30 mouse cellular contexts compared by ENCODE assay signal in the genomic region with DNA sequence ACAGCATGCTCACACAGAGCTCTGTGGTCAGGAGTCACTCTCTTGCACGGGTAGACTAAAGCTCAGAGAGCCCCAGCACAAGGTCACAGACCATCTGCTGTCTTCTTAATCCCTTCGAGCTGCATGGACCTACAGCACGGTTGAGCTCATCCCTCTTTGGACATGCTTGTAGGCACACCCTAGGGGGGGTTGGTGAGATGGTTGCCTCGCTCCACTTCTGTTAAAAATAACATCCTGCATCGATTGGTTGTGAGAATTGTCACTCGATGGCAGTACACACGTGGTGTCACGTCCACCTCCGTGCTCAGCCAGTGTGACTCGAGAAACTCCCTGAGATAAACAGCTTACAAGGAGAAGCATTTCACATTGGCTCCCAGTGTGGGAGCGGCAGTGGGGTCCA. TPM values are rescaled to one million over a fixed set of nuclear protein-coding genes. Genes with fewer than 3 reads are reported as not detected.
DNase-seq lines count a peak whose midpoint lies in the region; ATAC-seq and TF ChIP-seq lines count a peak whose summit lies in the region.
"Had no signal": no experiment of that assay in that cellular context is flagged by ENCODE, and none has a peak within 500 bp of the region (broad histone marks: within the 10 kb centered on the region; RNA-seq: fewer than 3 reads in every experiment).

No protein-coding gene starts in this region.

- no peak for TF ChIP-seq POLR2A in cerebellum, adult 2 months (IDR thresholded peaks at IDR 0.05; ENCODE audit: borderline replicate concordance, insufficient read depth, low read length)
- TF ChIP-seq POLR2A in CH12.LX (IDR thresholded peaks at IDR 0.05; ENCODE audit: low read depth, low read length), result no peak

- TF ChIP-seq EP300 in CH12.LX (IDR thresholded peaks at IDR 0.05; ENCODE audit: low read length), result no peak

- H3K27ac ChIP-seq in cerebellum, adult 2 months (ENCODE audit: insufficient read depth, low read length), result no peak overlapping the region
- no peak overlapping the region for H3K27ac ChIP-seq in CH12.LX (ENCODE audit: insufficient read depth, low read depth)
- H3K27ac ChIP-seq in kidney, embryonic 16.5 days (ENCODE audit: low read length), result no peak overlapping the region
- H3K27ac ChIP-seq: embryonic facial prominence, embryonic 10.5 days; embryonic facial prominence, embryonic 13.5 days; forebrain, embryonic 12.5 days; forebrain, embryonic 15.5 days; heart, adult 2 months; heart, embryonic 10.5 days; heart, embryonic 13.5 days; hindbrain, embryonic 14.5 days had no signal

- TF ChIP-seq RAD21 in CH12.LX (IDR thresholded peaks at IDR 0.05; ENCODE audit: low read depth, low read length), result no peak

- ATAC-seq in kidney, embryonic 16.5 days (ENCODE audit: low FRiP score, low TSS enrichment), result no peak
- ATAC-seq: forebrain, embryonic 15.5 days; intestine, postnatal 0 days; Patski had no signal

- no peak overlapping the region; the same call in 1 of the 2 replicates for H3K4me2 ChIP-seq in CH12.LX (ENCODE audit: insufficient read depth, low read depth, poor library complexity, severe bottlenecking)
- no peak overlapping the region for H3K4me2 ChIP-seq in kidney, embryonic 16.5 days (replicated peaks; ENCODE audit: low read depth, low read length)
- H3K4me2 ChIP-seq: embryonic facial prominence, embryonic 13.5 days; forebrain, embryonic 12.5 days; forebrain, embryonic 15.5 days; heart, embryonic 13.5 days; hindbrain, embryonic 14.5 days had no signal

- 44% methylated on average over 11 of the region's 11 CpGs for WGBS in cerebellum, adult 2 months
- WGBS in kidney, embryonic 16.5 days, result 93% methylated on average over 11 of the region's 11 CpGs

- in situ Hi-C loops in CH12.LX (cut with MboI; ENCODE audit: low pct_ligation_motif_present, low pct_unique_long_range_greater_than_20kb, low sequenced_read_pairs), result no loop called here

- H3K9me3 ChIP-seq in CH12.LX (replicated peaks; ENCODE audit: low read length), result no peaks in the 10 kb centered on the region
- H3K9me3 ChIP-seq in kidney, embryonic 16.5 days (ENCODE audit: low read length), result no peaks in the 10 kb centered on the region
- H3K9me3 ChIP-seq: embryonic facial prominence, embryonic 10.5 days; embryonic facial prominence, embryonic 13.5 days; forebrain, embryonic 12.5 days; forebrain, embryonic 15.5 days; G1E; heart, embryonic 10.5 days; heart, embryonic 13.5 days had no signal

- dilution Hi-C loops in CH12.LX (cut with MboI; ENCODE audit: extremely low pct_ligation_motif_present, extremely low pct_unique_long_range_greater_than_20kb, low sequenced_read_pairs), result no loop called here

- no peaks in the 10 kb centered on the region for H3K36me3 ChIP-seq in CH12.LX (replicated peaks in 1 of 2; ENCODE audit: control insufficient read depth in 1 of 2, insufficient read depth in 1 of 2, low read length in 1 of 2)
- peaks cover 59% of the 10 kb centered on the region for H3K36me3 ChIP-seq in kidney, embryonic 16.5 days (ENCODE audit: insufficient read depth, low read length)

- H3K79me2 ChIP-seq in CH12.LX (replicated peaks; ENCODE audit: control insufficient read depth, extremely low read depth, insufficient read depth, poor library complexity, severe bottlenecking), result no peaks in the 10 kb centered on the region

- DNase-seq in cerebellum, postnatal 14 days, result peak; percentile 57 to 66
- DNase-seq in cerebellum, adult 2 months, result no peak
- DNase-seq in CH12.LX (ENCODE audit: extremely low read depth) (no peak), adipocyte (ENCODE audit: low spot score) (no peak)
- peak; percentile 52 for DNase-seq in retina, adult 2 months (ENCODE audit: low read depth, low spot score)
- peak; percentile 35 for DNase-seq in retina, postnatal 7 days (ENCODE audit: low read depth, low spot score)
- DNase-seq: adrenal gland, adult 2 months; adrenal gland, postnatal 14 days; cerebellum, adult 11-12 months; cerebellum, adult 9-10 months; embryo, embryonic 11 days; gastrocnemius, postnatal 25 days; heart, adult 2 months; heart, postnatal 14 days; heart, postnatal 4 days had no signal

- no peak overlapping the region for H3K4me3 ChIP-seq in cerebellum, adult 2 months (replicated peaks; ENCODE audit: insufficient read depth, low read depth, low read length)
- no peak overlapping the region for H3K4me3 ChIP-seq in CH12.LX (replicated peaks in 1 of 3; ENCODE audit: low read depth in 2 of 3, low read length in 2 of 3, poor library complexity in 1 of 3)
- H3K4me3 ChIP-seq in kidney, embryonic 16.5 days (ENCODE audit: low read length), result no peak overlapping the region
- H3K4me3 ChIP-seq: embryonic facial prominence, embryonic 10.5 days; embryonic facial prominence, embryonic 13.5 days; erythroblast, embryonic 14.5 days; forebrain, embryonic 12.5 days; forebrain, embryonic 15.5 days; heart, adult 2 months; heart, embryonic 10.5 days; heart, embryonic 13.5 days had no signal

- no peak overlapping the region for H3K9ac ChIP-seq in CH12.LX (ENCODE audit: insufficient read depth, low read depth)
- H3K9ac ChIP-seq in kidney, embryonic 16.5 days (replicated peaks; ENCODE audit: low read length), result no peak overlapping the region
- H3K9ac ChIP-seq: embryonic facial prominence, embryonic 13.5 days; forebrain, embryonic 12.5 days; forebrain, embryonic 15.5 days; heart, embryonic 13.5 days; hindbrain, embryonic 14.5 days had no signal

- TF ChIP-seq CTCF in cerebellum, adult 2 months (IDR thresholded peaks at IDR 0.05; ENCODE audit: borderline replicate concordance, insufficient read depth, low read depth, low read length), result no peak
- peak in 1 of 2 experiments; percentile 21; a peak in 2 of 4 replicates for TF ChIP-seq CTCF in CH12.LX (conservative IDR thresholded peaks at IDR 0.05 in 1 of 2, IDR thresholded peaks at IDR 0.05 in 1 of 2; ENCODE audit: low read depth in 2 of 2, low read length in 2 of 2)

- H3K4me1 ChIP-seq in cerebellum, adult 2 months (ENCODE audit: control insufficient read depth, insufficient read depth, low read length), result peaks cover 10% of the 10 kb centered on the region; the same call in 1 of the 2 replicates
- H3K4me1 ChIP-seq in CH12.LX (ENCODE audit: control insufficient read depth in 1 of 2, insufficient read depth in 2 of 2), result peaks cover 34 to 76% of the 10 kb centered on the region in 2 experiments
- H3K4me1 ChIP-seq in kidney, embryonic 16.5 days (ENCODE audit: insufficient read depth, low read length), result peaks cover 13% of the 10 kb centered on the region
- H3K4me1 ChIP-seq: forebrain, embryonic 12.5 days had no signal

- no peaks in the 10 kb centered on the region for H3K27me3 ChIP-seq in cerebellum, adult 2 months (ENCODE audit: control insufficient read depth, insufficient read depth, low read length)
- no peaks in the 10 kb centered on the region for H3K27me3 ChIP-seq in CH12.LX (replicated peaks)
- no peaks in the 10 kb centered on the region for H3K27me3 ChIP-seq in kidney, embryonic 16.5 days (ENCODE audit: insufficient read depth, low read length)
- H3K27me3 ChIP-seq: embryonic facial prominence, embryonic 13.5 days; forebrain, embryonic 12.5 days; forebrain, embryonic 15.5 days; heart, embryonic 13.5 days; Patski had no signal

TF ChIP-seq in CH12.LX, 34 proteins besides CTCF, POLR2A, EP300 and RAD21:
- TF ChIP-seq JUND (conservative IDR thresholded peaks at IDR 0.05; ENCODE audit: low read depth, low read length), result no peak
- peak; percentile 78 for TF ChIP-seq MAX (IDR thresholded peaks at IDR 0.05; ENCODE audit: low read length)
- TF ChIP-seq MYC (IDR thresholded peaks at IDR 0.05; ENCODE audit: low read depth, low read length), result no peak
- no peak for TF ChIP-seq RCOR1 (conservative IDR thresholded peaks at IDR 0.05; ENCODE audit: low read depth, low read length)
- no peak for TF ChIP-seq ELF1 (IDR thresholded peaks at IDR 0.05; ENCODE audit: low read depth, low read length)
- TF ChIP-seq NELFE (IDR thresholded peaks at IDR 0.05; ENCODE audit: low read depth, low read length), result no peak
- no peak for TF ChIP-seq KAT2A (IDR thresholded peaks at IDR 0.05; ENCODE audit: insufficient replicate concordance, low read length)
- no peak for TF ChIP-seq SMC3 (IDR thresholded peaks at IDR 0.05; ENCODE audit: low read depth, low read length)
- no peak for TF ChIP-seq MXI1 (IDR thresholded peaks at IDR 0.05; ENCODE audit: low read depth, low read length)
- no peak for TF ChIP-seq CHD2 (IDR thresholded peaks at IDR 0.05; ENCODE audit: low read length)
- TF ChIP-seq MEF2A (IDR thresholded peaks at IDR 0.05; ENCODE audit: borderline replicate concordance, low read depth, low read length), result peak; percentile 74; the same call in 1 of the 2 replicates
- TF ChIP-seq BHLHE40 (IDR thresholded peaks at IDR 0.05; ENCODE audit: low read depth, low read length), result no peak

RNA-seq across cellular contexts. Expression of gene Pgpep1l, which starts 45.2 kb away (rescaled TPM):
- 0.19 and 0.36 TPM in 2 replicates for polyA plus RNA-seq in cerebellum, adult 2 months (2012; rRNA removed)
- total RNA-seq in CH12.LX (2012; rRNA removed) (not detected in 2 replicates), CH12.LX (2014; rRNA removed) (not detected in 2 replicates)
- polyA plus RNA-seq in CH12.LX (2012; ENCODE audit: insufficient read length, low read depth), result not detected in 2 replicates
- polyA plus RNA-seq in kidney, embryonic 16.5 days (2015; fragmentation: Nextera tagmentation; extraction: Ambion mirVana), result not detected in 2 replicates
- total RNA-seq: adrenal gland, adult 2 months; adrenal gland, postnatal 14 days; G1E; heart, adult 2 months; heart, postnatal 4 days had no signal
- polyA plus RNA-seq: adrenal gland, adult 2 months; embryonic facial prominence, embryonic 10.5 days; erythroblast, embryonic 14.5 days; forebrain, embryonic 12.5 days; forebrain, embryonic 15.5 days; gonadal fat pad, adult 2 months; heart, embryonic 10.5 days; heart, embryonic 13.5 days; hindbrain, embryonic 11.5 days; intestine, embryonic 14.5 days; intestine, postnatal 0 days; Patski had no signal

RNA-seq across cellular contexts. Expression of gene Fam169b, which starts 54.8 kb away (rescaled TPM):
- polyA plus RNA-seq in cerebellum, adult 2 months (2012; rRNA removed), result 0.11 and 0.13 TPM in 2 replicates
- total RNA-seq in CH12.LX (2012; rRNA removed) (13.6 and 17.0 TPM in 2 replicates), CH12.LX (2014; rRNA removed) (15.2 and 15.9 TPM in 2 replicates)
- 16.2 and 17.3 TPM in 2 replicates for polyA plus RNA-seq in CH12.LX (2012; ENCODE audit: insufficient read length, low read depth)
- 1.1 and 1.5 TPM in 2 replicates for polyA plus RNA-seq in kidney, embryonic 16.5 days (2015; fragmentation: Nextera tagmentation; extraction: Ambion mirVana)
- total RNA-seq: adrenal gland, adult 2 months had no signal
- polyA plus RNA-seq: erythroblast, embryonic 14.5 days; forebrain, embryonic 15.5 days; G1E had no signal

Comparison
In these comparisons a context has a peak if more than half of its experiments do, and no peak if none do; other contexts are left out.
1. DNase-seq: peak in cerebellum, postnatal 14 days (2 of 2), retina, adult 2 months (single experiment) and retina, postnatal 7 days (single experiment); none in cerebellum, adult 2 months (0 of 2), CH12.LX (single experiment) and adipocyte (single experiment).